Comparison of ENCODE assay signal across 19 mouse cellular contexts in genomic region chr2:60858116-60858515, GRCm38 (mm10).
"Had no signal": no experiment of that assay in that cellular context is flagged by ENCODE, and none has a peak within 500 bp of the region (broad histone marks: within the 10 kb centered on the region; RNA-seq: fewer than 3 reads in every experiment).

No protein-coding gene starts in this region.

- H3K4me2 ChIP-seq: limb, embryonic 15.5 days; liver, embryonic 11.5 days; liver, embryonic 13.5 days; liver, embryonic 15.5 days; midbrain, embryonic 12.5 days; neural tube, embryonic 13.5 days; neural tube, embryonic 15.5 days had no signal

- H3K27ac ChIP-seq: limb, embryonic 15.5 days; liver, embryonic 13.5 days; liver, embryonic 15.5 days; midbrain, embryonic 10.5 days; midbrain, embryonic 12.5 days; neural tube, embryonic 13.5 days; neural tube, embryonic 15.5 days had no signal

- H3K9me3 ChIP-seq: limb, embryonic 15.5 days; liver, embryonic 13.5 days; liver, embryonic 15.5 days; midbrain, embryonic 10.5 days; midbrain, embryonic 12.5 days; neural tube, embryonic 13.5 days; neural tube, embryonic 15.5 days had no signal

- H3K4me3 ChIP-seq: limb, embryonic 15.5 days; liver, embryonic 13.5 days; liver, embryonic 15.5 days; midbrain, embryonic 10.5 days; midbrain, embryonic 12.5 days; myocyte; neural tube, embryonic 13.5 days; neural tube, embryonic 15.5 days had no signal

- H3K27me3 ChIP-seq: limb, embryonic 15.5 days; liver, embryonic 13.5 days; liver, embryonic 15.5 days; neural tube, embryonic 13.5 days; neural tube, embryonic 15.5 days had no signal

- H3K36me3 ChIP-seq: midbrain, embryonic 12.5 days; neural tube, embryonic 13.5 days had no signal

- H3K4me1 ChIP-seq: limb, embryonic 15.5 days; midbrain, embryonic 12.5 days; neural tube, embryonic 13.5 days; neural tube, embryonic 15.5 days had no signal

- H3K9ac ChIP-seq: limb, embryonic 15.5 days; liver, embryonic 13.5 days; liver, embryonic 15.5 days; midbrain, embryonic 12.5 days; neural tube, embryonic 13.5 days; neural tube, embryonic 15.5 days had no signal

- DNase-seq: liver, embryonic 13.5 days; midbrain, embryonic 14.5 days; retina, postnatal 1 day; right cerebral cortex, adult 18-20 months; right cerebral cortex, postnatal 25 days; right cerebral cortex, postnatal 4 days; spleen, adult 18-20 months; thymus, adult 18-20 months; thymus, postnatal 14 days; thymus, postnatal 36 days had no signal

- ATAC-seq: midbrain, embryonic 16.5 days had no signal
